Mouse (Mus musculus) fat pad, adult 2 months (tissue): ENCODE data around the gene Cept1.
"Not testable (repeated sequence)": the region's sequence is repeated elsewhere in the genome, so short reads cannot be mapped to it uniquely, and the experiment has no call there.

Source experiments
- DNase-seq: peaks from one replicate; pipeline ENCODE4 v3.0.0-alpha.2; 2011; ENCODE audit warnings: low read depth, low spot score; ENCODE audit errors: extremely low read depth

Gene Cept1

DNA sequence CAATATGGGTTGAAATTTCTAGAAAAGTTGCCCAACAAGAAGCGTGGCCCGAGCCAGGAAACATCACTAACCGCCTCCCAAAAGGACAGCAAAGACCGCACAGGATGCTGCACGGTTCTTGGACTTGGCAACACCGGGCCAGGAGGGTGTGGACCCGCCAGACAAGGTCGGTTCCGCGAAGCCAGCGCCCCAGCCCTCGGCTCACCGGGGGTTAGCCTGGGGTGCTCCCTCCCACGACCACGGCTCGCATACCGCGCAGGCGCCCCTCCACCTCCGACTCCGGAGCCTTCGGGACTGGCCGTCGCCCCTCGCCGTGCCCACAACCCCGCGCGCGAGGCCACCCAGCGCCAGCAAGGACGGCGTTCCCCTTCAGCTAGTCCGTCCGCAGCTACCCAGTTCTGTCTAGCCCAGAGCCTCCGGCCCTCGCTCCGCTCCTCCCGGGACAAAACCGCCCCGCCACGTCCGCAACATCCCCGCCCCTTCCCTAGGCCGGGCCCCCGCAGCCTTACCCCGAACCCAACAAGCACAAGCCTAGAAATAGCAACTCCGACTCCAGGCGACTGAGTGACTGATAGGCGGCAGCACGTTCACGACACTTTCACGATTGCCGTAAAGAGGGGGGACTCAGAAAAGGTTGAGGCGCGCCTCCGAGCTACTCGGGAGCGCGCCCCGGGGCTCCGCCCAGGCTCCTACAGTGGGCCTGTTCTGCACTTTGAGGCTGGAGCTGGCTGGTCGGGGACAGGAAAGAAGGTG lies at the start of gene Cept1, which contains the start of gene Dram2:
Gene Cept1, minus strand, starts transcription at position 632 of the 753 bp plus-strand sequence.
Gene Dram2, plus strand, starts transcription at position 628 of the 753 bp plus-strand sequence.
- peak; percentile 75 for DNase-seq

DNA sequence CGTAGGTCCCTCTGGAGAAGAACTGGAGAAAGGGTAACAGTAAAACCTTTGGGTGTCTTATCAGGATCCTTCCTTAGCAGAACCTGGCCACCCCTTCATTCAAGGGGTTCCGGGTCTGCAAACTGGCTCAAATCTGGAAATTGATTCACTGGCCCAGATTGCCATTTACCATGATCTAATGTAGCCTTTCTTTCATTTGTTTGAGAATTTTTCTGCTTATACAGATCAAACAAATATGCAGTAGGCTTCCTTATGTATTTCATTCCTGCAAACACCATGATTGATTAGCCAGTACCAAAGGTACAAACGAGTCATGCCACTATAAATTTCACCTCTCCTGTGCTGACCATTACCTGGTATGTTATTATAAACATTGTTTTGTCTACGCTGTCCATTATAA lies 46.0 kb upstream of the Cept1 start:
- DNase-seq = not testable (repeated sequence)

DNA sequence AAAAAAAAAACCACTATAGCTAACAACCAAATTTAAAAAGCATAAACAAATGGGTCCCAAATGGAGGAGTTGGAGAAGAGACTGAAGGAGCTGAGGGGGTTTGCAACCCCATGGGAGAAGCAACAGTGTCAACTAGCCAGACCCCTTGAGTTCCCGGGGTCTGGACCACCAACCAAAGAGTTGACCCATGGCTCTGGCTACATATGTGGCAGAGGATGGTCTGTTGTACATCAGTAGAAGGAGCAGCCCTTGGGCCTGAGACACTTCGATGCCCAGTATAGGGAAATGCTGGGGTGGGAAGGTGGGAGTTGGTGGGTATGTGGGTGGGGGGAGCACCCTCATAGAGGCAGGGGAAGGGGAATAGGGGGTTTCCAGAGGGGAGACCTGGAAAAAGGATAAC lies 31.7 kb upstream of the Cept1 start:
- no peak for DNase-seq

DNA sequence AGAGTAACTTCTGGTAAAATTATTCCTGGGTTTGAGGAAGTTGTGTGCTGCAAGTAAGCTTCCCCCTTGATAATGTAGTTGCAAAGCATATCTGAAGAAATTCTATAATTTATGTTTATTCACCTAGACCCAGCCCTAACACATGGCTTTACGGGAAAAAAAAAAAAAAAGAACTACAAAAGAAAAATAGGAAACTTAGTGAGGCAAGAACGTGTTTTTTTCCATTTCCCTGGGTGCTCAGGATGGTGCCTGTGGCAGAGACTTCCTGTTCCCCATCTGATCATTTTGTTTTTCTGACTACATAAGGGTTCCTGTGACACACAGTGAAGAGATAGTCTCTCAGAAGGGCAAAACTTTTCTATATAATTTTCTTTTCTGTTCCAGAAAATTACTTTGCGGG lies 25.6 kb upstream of the Cept1 start:
- no peak for DNase-seq

DNA sequence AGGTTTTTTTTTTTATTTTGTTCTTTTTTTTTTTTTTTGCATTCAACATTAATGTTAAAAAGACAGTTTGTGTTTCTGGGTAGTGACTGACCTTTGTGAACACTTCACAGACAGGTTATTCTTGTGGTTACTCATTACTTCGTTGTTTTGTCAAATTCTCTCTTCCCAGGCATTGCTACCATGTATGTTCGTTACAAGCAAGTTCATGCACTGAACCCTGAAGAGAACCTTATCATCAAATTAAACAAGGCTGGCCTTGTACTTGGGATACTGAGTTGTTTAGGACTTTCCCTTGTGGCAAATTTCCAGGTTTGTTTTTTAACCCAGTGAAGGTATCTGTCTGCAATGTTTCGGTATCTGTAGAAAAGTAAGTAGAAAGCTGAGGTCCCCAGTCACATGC lies 18.3 kb upstream of the Cept1 start:
- DNase-seq = no peak

DNA sequence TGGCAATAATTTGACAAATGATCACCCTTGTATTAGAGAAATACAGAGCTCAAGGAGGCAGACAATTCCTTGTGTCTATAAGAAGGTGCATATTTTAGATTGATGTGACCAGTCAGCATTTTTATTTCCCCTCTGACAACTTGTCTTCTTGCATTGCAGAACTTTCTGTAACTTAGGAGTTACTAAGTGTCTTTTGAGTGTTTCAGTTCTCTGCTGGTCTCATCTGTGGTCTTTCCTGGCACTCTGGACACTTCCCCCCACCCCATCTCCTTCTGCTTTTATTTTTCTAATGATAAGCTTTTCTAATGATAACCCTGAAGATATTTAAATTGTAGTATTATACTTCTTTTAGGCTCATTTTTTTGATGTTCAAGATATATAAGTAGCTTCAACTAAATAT lies 10.7 kb upstream of the Cept1 start:
- DNase-seq = no peak

DNA sequence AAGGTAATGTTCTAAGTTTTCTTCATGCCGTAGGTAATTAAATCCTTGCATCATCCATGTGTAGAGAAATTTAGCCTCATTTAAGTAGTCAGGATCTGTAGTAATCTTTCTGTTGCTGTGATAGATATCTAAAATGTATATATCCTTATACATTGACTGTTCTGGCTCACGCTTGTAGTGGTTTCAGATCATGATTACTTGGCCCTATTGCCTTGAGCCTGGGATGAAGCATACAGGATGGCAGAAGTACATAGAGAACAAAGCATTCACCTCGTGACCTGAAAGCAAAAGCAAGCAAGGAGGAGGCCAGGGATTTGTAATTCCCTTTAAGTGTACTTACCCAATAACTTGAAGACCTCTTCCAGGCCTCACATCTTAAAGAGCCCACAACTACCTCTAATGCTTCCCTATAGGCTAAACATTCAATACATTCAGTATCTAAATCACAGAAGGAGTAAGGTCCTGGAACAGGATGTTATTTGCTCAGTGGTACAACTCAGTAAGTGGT lies 8.2 kb upstream of the Cept1 start:
- DNase-seq = peak; percentile 84

DNA sequence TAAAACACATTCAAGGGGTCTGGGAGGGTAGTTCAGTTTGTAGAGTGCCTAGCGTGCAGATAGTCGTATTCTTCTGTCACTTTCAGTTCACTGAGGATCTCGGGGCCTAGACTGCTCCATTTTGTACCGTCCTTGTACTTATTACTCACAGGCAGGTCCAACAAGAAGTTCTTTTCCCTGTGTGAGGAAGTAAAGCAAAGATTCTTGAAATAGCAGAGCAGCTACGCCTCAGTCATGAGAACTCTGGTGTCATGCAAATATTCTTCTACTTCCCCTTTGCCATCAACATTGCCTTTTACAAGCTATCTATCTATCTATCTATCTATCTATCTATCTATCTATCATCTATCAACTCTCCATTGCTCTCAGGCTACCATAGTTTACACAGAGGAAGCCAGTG lies 5.8 kb upstream of the Cept1 start:
- DNase-seq = no peak

DNA sequence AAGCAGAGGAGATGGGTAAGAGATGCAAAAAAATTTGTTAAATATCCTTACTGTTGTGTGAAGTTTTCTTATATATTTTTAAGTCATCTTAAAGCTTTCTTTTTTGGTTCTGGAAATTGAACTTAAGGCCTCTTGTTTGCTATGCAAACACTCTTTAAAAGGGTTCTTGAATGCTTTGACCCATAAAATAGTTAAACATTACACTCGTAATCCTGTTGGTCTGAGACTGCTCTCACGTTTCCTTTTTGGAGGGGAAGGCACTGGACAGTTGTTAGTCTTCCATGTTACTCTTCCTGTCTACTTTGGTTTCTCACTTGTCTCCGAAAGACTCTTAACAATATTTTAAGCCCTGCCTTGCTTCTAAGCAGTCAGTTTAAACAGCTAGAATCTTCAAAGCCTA lies 1.4 kb upstream of the Cept1 start:
- DNase-seq = no peak

DNA sequence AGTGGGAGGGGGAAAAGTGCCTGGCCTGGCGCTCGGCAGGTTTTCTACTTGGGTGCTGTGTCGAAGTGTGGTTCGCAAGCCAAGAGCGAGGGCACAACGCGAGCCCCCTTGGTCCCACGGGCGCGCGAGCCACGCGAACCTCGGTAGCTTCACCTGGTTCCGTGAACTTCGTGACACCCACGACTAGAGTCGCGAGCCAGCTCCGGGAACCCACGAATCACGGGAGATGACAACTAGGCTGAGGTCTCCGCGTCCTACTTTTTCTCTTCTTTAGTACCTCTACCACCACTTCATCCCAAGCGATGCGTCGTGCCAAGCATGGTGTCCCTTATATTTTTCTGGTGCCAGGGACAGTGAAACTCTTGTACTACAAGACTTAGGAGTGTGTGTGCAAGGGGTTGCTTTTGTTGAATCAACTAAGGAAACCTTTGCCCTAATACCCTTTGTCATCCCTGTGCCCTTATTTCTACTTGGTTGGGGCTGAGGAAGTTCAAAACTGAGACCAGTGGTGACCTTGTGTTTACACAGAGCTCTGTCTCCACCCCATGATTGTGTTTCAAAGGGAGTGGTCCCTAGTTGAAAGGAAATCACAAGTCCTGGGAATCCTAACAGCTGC lies 430 bp upstream of the Cept1 start:
- DNase-seq = no peak

DNA sequence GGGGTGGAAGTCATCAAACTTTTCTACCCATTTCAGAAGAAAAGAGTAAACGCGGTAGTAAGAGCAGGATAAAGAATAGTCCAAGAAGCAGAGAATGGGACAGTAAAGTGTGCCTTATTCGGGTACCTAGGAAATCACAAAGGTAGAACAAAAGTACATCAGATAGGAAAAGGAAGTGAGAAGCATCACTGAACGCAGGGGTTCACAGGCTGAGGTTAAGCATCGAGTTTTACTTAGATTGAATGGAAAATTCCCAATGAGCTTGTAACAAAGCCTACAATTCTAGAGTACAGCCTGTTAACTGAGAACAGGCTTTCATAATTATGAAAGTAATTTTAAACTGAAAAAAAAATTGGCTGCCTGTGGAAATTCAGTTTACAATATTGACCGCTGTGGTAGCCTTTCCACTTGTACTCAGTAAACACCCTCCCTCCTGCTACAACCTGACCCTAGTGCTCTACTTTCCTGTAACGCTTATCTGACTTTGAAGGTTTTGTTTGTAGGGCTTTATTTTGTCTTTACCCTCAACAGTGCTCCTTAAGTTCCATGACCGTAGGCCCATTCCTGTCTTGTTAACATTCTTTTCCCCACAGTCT lies 2.8 kb downstream of the Cept1 start:
- no peak for DNase-seq

DNA sequence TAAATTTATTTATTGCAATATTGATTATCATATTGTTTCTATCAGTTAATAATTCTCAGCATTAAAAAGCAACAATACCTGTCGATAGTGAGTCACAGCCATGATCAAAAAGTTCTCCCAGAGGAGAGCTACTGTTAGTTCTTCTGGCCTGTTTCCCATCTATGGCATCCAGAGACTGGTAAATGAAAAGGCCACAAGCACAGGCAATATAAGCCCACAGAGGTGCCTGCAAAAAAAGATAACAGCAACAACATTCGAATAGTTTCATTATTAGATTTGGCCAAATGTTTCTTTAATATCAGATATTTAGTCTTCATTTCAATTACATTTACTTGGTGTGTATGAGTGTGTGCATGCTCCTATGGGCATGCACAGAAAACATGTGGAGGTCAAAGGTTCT lies 14.3 kb downstream of the Cept1 start:
- DNase-seq = no peak

DNA sequence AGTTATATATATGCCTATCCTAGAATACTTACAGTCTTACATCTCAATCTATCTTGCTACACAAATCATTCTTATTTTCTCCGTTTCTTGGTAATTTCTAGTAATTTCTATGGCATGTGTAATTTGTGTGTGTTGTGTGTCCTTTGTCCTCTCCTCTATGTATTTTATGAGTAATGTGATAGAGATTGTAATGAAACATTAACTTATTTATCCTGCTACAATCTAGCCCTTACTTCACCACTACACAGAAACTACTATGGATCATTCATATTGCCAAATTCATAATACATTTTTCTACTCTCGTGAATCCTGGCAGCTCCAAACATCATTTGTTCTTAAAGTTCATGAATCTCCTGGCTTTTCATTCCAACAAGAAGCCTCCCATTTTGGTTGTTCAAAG lies 19.6 kb downstream of the Cept1 start:
- DNase-seq = no peak

DNA sequence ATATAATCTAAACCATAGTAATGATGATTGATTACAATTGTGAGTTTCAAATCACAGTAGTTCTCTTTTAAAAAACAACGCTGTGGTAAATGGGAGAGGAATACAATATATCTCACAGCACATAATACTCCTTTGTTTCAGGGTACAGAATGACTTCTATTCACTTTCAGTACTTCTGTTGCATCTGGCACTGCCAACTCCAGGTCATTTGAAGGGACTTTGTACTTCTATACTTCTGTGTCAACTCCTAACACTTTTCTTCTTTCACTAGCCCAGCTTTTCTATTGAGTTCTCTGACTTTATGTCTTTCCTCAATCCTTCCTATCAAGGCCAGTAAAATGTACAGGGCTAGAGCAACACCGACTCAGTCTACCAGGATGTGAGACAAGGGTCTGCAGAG lies 21.2 kb downstream of the Cept1 start:
- no peak for DNase-seq

DNA sequence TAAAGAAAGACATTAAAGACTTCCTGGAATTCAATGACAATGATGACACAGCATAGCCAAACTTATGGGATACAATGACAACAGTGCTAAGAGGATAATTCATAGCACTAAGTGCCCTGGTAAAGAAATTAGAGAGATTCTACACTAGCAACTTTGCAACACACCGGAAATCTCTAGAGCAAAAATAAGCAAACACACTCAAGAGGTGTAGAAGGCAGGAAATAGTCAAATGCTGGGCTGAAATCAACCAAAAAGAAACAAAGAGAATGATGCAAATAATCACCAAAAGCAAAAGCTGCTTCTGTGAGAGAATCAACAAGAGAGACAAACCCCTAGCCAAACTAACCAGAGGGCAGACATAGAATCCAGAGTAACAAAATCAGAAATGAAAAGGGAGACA lies 24.9 kb downstream of the Cept1 start:
- DNase-seq = no peak

DNA sequence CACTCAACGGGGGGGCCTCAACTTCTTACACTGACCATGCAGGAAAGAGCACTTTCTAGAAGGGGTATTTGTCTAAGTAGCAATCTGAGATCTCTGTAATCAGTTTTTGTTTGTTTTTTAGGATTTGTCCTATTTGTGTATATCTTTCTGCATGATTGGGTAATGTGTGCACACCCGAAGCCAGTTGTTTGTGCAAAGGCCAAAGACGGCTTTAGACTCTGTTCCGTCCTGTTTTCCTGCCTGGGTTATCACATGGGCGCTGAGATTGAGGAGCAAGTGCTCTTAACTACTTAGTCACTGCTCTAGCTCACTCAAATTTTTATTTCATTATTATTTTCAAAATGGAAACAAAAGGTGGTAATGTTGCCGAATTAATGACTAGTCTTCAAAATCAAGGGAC lies 32.6 kb downstream of the Cept1 start:
- DNase-seq = no peak

DNA sequence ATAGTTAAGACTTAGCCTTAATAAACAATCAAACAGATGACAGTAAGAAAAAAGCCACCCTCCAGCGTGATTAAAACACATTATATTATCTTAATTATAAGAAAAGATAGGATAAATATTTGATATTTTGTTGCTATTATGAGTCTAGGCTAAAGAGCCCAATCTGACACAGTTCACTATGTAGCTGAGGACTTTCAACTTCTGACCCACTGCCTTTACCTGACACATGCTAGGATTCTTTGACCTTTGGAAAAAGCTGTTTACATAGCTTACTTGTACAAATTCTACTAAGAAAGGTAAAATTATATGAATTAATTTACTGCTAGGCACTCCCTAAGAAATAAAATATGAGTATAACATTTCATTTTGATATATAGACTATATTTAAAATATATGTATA lies 36.9 kb downstream of the Cept1 start:
- DNase-seq = no peak

DNA sequence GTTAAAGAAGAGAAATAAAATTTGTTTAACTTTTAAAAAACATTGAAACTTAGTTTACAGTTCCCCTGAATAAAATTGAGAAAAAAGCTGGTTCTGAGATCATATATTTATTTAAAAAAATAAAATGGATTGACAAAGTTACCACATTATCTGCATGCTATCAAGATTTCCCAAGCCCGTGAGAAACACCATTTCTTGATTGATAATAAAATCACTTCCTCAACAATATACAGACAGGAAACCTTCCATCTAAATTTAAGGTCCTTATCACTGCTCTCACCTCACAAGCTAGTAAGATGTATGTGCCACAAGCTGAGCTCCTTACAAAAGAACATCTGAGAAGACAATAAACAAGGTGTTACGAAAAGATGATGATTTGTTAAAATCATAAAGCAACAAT lies 44.7 kb downstream of the Cept1 start:
- no peak for DNase-seq

DNA sequence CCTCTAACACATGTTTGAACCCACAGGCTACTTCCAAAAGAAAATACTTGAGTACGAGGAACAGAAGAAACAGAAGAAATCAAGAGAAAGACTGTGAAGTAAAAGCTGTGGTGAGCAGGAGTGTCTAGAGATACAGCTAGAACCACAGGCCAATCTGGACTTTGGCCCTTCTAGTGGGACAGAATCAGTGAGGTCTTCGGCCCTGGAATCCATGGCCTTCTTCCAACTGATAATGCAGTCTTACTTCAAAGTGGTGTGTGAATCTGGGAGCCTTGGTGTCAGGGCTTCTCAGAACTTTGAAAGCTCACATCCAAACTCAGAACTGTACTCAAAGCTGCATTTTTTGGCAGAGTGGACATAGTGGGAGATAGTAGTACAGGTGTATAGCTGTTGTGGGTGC lies 47.1 kb downstream of the Cept1 start:
- DNase-seq = no peak

DNA sequence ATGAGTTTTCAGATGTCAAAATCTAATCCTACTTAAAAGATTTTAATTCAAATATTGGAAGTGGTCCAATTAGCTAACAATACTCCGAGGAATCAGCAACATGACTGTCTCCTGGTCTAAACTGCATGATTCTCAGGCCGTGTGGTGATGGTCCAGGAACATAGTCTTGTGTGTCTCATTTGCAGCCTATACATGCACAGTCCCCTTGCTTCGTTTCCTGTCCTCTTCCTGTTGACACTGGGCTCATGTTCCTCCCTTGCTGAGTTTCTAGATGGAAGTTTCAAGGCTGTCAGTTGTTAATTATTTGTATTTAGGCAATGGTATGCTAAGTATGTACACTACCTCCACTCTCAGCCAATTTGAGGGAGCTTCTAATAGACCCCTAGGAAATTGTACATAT lies 50.6 kb downstream of the Cept1 start:
- DNase-seq = no peak

DNA sequence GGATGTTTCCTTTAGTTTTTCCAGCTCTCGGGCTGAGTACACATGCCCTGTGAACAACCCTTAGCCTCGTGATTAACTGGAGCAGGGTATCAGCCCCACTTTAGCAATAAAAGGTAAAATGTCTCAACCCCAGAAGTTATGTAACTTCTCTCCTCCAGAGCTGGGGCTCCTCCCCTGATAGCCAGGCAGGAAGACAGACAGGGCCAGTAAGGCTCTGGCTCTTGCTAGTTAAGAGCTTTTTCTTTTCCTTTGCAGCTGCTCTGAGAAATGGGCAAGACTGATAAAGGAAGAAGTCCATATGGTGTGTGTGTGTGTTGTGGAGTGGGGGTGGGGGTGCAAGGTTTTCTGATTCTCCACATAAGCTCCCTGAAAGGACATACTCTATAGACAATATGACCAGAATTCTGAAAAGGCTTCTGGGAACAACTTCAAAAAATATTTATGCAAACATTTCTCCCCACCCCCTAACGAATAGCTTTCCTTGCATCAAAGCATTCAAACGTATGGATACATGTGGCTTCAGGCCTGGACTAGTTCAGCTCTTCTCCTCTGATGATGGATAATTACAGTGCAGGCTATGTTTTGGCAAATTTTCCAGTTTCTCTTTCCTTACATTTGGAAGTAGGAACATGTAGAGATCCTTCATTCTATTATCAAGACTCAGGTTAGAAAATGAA lies 51.4 kb downstream of the Cept1 start:
- DNase-seq = no peak
